Mouse (Mus musculus) embryonic facial prominence, embryonic 13.5 days (tissue): Measurements from ENCODE around the gene Omp. TPM values are rescaled to one million over a fixed set of nuclear protein-coding genes. Genes with fewer than 3 reads are reported as not detected.

Experiments
- ATAC-seq: fragments of 200-750 bp; cut with Nextera tagmentation; 2 replicates; pipeline ENCODE4 v1.8.0; 2017; ENCODE audit warnings: low read depth; ENCODE audit not compliant: insufficient number of reproducible peaks, insufficient read depth, low FRiP score, low TSS enrichment
- H3K27ac ChIP-seq: fragments of 300-500 bp; sonication (generic); 2 replicates; pipeline ENCODE4 v1.5.1; 2015; ENCODE audit warnings: moderate library complexity, mild to moderate bottlenecking, inconsistent platforms
- H3K27me3 ChIP-seq: fragments of 300-500 bp; sonication (generic); 2 replicates; pipeline ENCODE4 v1.6.1; 2015; ENCODE audit warnings: mild to moderate bottlenecking, inconsistent platforms
- H3K36me3 ChIP-seq: fragments of 300-500 bp; sonication (generic); 2 replicates; pipeline ENCODE4 v1.6.1; 2015; ENCODE audit warnings: mild to moderate bottlenecking, inconsistent platforms
- H3K4me1 ChIP-seq: fragments of 300-500 bp; sonication (generic); 2 replicates; pipeline ENCODE4 v1.6.1; 2015; ENCODE audit warnings: inconsistent platforms
- H3K4me2 ChIP-seq: fragments of 300-500 bp; sonication (generic); 2 replicates; pipeline ENCODE4 v1.6.1; 2015; ENCODE audit warnings: moderate library complexity, mild to moderate bottlenecking, inconsistent platforms
- H3K4me3 ChIP-seq: fragments of 300-500 bp; sonication (generic); 2 replicates; pipeline ENCODE4 v1.5.1; 2015; ENCODE audit warnings: mild to moderate bottlenecking, inconsistent platforms
- H3K9ac ChIP-seq: fragments of 300-500 bp; sonication (generic); 2 replicates; pipeline ENCODE4 v1.6.1; 2015; ENCODE audit warnings: mild to moderate bottlenecking, inconsistent platforms
- H3K9me3 ChIP-seq: fragments of 300-500 bp; sonication (generic); 2 replicates; pipeline ENCODE4 v1.6.1; 2016; ENCODE audit warnings: inconsistent platforms
- WGBS: fragments of 180-500 bp; shearing (Covaris S2); methylation state at CpG from one replicate; pipeline ENCODE4 v1.1.7; 2015; ENCODE audit warnings: mixed read lengths; 5-methylcytosine and 5-hydroxymethylcytosine counted together
- polyA plus RNA-seq: library from polyadenylated mRNA; unstranded; fragments of >200 nt; fragmentation: Nextera tagmentation; extraction: Ambion mirVana; gene quantifications from 2 replicates; pipeline ENCODE4 v1.2.1, GENCODE M21; 2015

The Omp gene
- polyA plus RNA-seq, 1 experiment from 2014 or later, result 1.0 TPM

GRCm38 (mm10) chr7:98137583-98137982 lies 7.7 kb downstream of the Omp start:
- 46% methylated on average over 3 of the region's 3 CpGs for WGBS
- Histone ChIP-seq H3K9me3 (no peaks in the 10 kb centered on the region), H3K36me3 (no peaks in the 10 kb centered on the region), H3K9ac (no peak overlapping the region), H3K4me3 (no peak overlapping the region), H3K27me3 (no peaks in the 10 kb centered on the region), H3K4me1 (peaks cover 8% of the 10 kb centered on the region; the same call in 1 of the 2 replicates), H3K4me2 (no peak overlapping the region), H3K27ac (no peak overlapping the region)
- no peak for ATAC-seq

- Histone ChIP-seq H3K4me2 (no peak overlapping the region), H3K27ac (no peak overlapping the region), H3K27me3 (no peaks in the 10 kb centered on the region), H3K36me3 (no peaks in the 10 kb centered on the region), H3K9ac (no peak overlapping the region), H3K4me3 (no peak overlapping the region), H3K9me3 (no peaks in the 10 kb centered on the region), H3K4me1 (no peaks in the 10 kb centered on the region)
- ATAC-seq, result no peak
- 89% methylated on average over 8 of the region's 8 CpGs for WGBS
These were observed 13.6 kb downstream of the Omp start for GRCm38 (mm10) chr7:98131751-98132150.

- ATAC-seq, result no peak
- no peak overlapping the region for H3K27ac ChIP-seq
- no peak overlapping the region for H3K4me3 ChIP-seq
- H3K9ac ChIP-seq, result no peak overlapping the region
- peaks cover 5% of the 10 kb centered on the region; the same call in 1 of the 2 replicates for H3K27me3 ChIP-seq
- 43% methylated on average over 5 of the region's 5 CpGs for WGBS
- H3K36me3 ChIP-seq, result no peaks in the 10 kb centered on the region
- H3K4me1 ChIP-seq, result peaks cover 3% of the 10 kb centered on the region; the same call in 1 of the 2 replicates
- H3K4me2 ChIP-seq, result no peak overlapping the region
- H3K9me3 ChIP-seq, result no peaks in the 10 kb centered on the region
These were observed 19.8 kb downstream of the Omp start for GRCm38 (mm10) chr7:98125473-98125872.

- H3K27ac ChIP-seq, result no peak overlapping the region
- no peaks in the 10 kb centered on the region for H3K9me3 ChIP-seq
- no peaks in the 10 kb centered on the region for H3K36me3 ChIP-seq
- no peak overlapping the region for H3K9ac ChIP-seq
- no peak overlapping the region for H3K4me3 ChIP-seq
- ATAC-seq, result no peak
- H3K27me3 ChIP-seq, result peaks cover 5% of the 10 kb centered on the region; the same call in 1 of the 2 replicates
- 54% methylated on average over 5 of the region's 5 CpGs for WGBS
- no peak overlapping the region for H3K4me2 ChIP-seq
- peaks cover 5% of the 10 kb centered on the region; the same call in 1 of the 2 replicates for H3K4me1 ChIP-seq
These were observed 20.6 kb downstream of the Omp start for GRCm38 (mm10) chr7:98124701-98125100.

GRCm38 (mm10) chr7:98121673-98122072 lies 23.6 kb downstream of the Omp start:
- Histone ChIP-seq H3K27ac (no peak overlapping the region), H3K4me1 (peaks cover 14% of the 10 kb centered on the region), H3K4me3 (no peak overlapping the region), H3K9me3 (no peaks in the 10 kb centered on the region), H3K9ac (no peak overlapping the region), H3K36me3 (no peaks in the 10 kb centered on the region), H3K4me2 (no peak overlapping the region), H3K27me3 (peaks cover 5% of the 10 kb centered on the region; the same call in 1 of the 2 replicates)
- ATAC-seq, result no peak
- 84% methylated on average over 8 of the region's 8 CpGs for WGBS

GRCm38 (mm10) chr7:98121241-98121640 lies 24.1 kb downstream of the Omp start:
- H3K4me2 ChIP-seq, result no peak overlapping the region
- no peaks in the 10 kb centered on the region for H3K9me3 ChIP-seq
- no peaks in the 10 kb centered on the region for H3K36me3 ChIP-seq
- H3K27me3 ChIP-seq, result peaks cover 5% of the 10 kb centered on the region; the same call in 1 of the 2 replicates
- H3K27ac ChIP-seq, result no peak overlapping the region
- H3K4me1 ChIP-seq, result peaks cover 19% of the 10 kb centered on the region
- ATAC-seq, result no peak
- WGBS, result 89% methylated on average over 3 of the region's 3 CpGs
- no peak overlapping the region for H3K9ac ChIP-seq
- no peak overlapping the region for H3K4me3 ChIP-seq

DNA sequence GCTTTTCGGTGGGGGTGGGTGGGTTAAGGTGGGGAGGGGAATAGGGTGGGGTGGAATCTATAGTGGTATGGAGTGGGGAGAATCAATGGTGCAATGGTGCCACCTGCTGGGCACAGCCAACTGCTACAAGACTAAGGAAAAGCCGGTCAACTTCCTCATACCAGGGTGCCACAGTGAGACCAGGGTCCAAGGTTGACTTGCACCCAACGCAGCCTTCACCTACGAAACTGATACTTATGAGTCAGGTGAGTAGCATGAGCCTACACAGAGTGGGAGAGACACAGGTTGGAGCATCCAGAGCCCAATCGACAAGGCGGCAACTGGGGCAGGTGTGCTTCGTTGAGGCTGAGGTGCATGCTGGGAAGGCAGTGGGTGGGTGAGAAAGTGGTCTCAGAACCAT lies 25.0 kb downstream of the Omp start:
- 8% methylated on average over 7 of the region's 7 CpGs for WGBS
- Histone ChIP-seq H3K4me1 (peaks cover 23% of the 10 kb centered on the region), H3K27ac (no peak overlapping the region), H3K27me3 (peaks cover 5% of the 10 kb centered on the region; the same call in 1 of the 2 replicates), H3K9me3 (no peaks in the 10 kb centered on the region), H3K4me3 (peak overlapping the region; percentile 27), H3K9ac (peak overlapping the region; percentile 57), H3K4me2 (peak overlapping the region; percentile 60), H3K36me3 (no peaks in the 10 kb centered on the region)
- ATAC-seq, result no peak

GRCm38 (mm10) chr7:98119961-98120232 lies 25.4 kb downstream of the Omp start:
- 78% methylated on average over 2 of the region's 2 CpGs for WGBS
- Histone ChIP-seq H3K4me2 (peak overlapping the region; percentile 60), H3K9ac (no peak overlapping the region), H3K9me3 (no peaks in the 10 kb centered on the region), H3K27ac (no peak overlapping the region), H3K36me3 (no peaks in the 10 kb centered on the region), H3K27me3 (peaks cover 5% of the 10 kb centered on the region; the same call in 1 of the 2 replicates), H3K4me1 (peaks cover 24% of the 10 kb centered on the region), H3K4me3 (no peak overlapping the region)
- ATAC-seq, result no peak

GRCm38 (mm10) chr7:98119179-98119960 lies 25.9 kb downstream of the Omp start, which contains the start of gene Myo7a:
Gene Myo7a, minus strand, starts transcription at chr7:98119524.
- 35% methylated on average over 9 of the region's 9 CpGs for WGBS
- H3K36me3 ChIP-seq, result no peaks in the 10 kb centered on the region
- H3K27me3 ChIP-seq, result peaks cover 5% of the 10 kb centered on the region; the same call in 1 of the 2 replicates
- peak within 1 kb of the TSS; percentile 27 for H3K4me3 ChIP-seq
- peak within 1 kb of the TSS; percentile 57 for H3K9ac ChIP-seq
- H3K27ac ChIP-seq, result no peak within 1 kb of the TSS
- no peak for ATAC-seq
- peaks cover 24% of the 10 kb centered on the region for H3K4me1 ChIP-seq
- no peaks in the 10 kb centered on the region for H3K9me3 ChIP-seq
- peak within 1 kb of the TSS; percentile 60 for H3K4me2 ChIP-seq

- Histone ChIP-seq H3K4me1 (peaks cover 24% of the 10 kb centered on the region), H3K27me3 (peaks cover 13% of the 10 kb centered on the region), H3K27ac (peak overlapping the region; percentile 22; the same call in 1 of the 2 replicates), H3K4me3 (no peak overlapping the region), H3K36me3 (no peaks in the 10 kb centered on the region), H3K9ac (0 out of 2 replicates have a peak overlapping the region, but pooled peaks have one; percentile 36), H3K9me3 (no peaks in the 10 kb centered on the region), H3K4me2 (no peak overlapping the region)
- WGBS, result 48% methylated on average over 11 of the region's 11 CpGs
- ATAC-seq, result no peak
These were observed 28.2 kb downstream of the Omp start for GRCm38 (mm10) chr7:98117012-98117660.

DNA sequence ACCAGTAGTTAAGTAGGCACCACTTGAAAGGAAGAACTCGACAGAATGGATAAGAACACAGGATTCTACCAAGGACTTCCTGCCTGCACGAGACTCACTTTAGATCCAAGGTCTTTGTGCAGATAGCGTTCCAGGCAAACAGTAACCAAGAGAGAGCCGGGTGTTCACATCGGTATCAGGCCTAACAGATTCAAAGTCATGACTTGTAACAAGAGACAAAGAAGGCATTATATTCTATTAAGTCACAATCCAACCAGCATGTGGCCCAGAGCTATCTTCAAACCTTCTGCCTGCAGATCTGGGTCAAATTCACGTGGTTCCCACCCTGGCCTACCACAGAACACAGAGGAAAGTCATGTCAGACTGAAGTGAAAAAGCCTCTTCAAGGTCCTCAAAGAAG lies 30.6 kb downstream of the Omp start:
- WGBS, result 59% methylated on average over 6 of the region's 6 CpGs
- no peak for ATAC-seq

DNA sequence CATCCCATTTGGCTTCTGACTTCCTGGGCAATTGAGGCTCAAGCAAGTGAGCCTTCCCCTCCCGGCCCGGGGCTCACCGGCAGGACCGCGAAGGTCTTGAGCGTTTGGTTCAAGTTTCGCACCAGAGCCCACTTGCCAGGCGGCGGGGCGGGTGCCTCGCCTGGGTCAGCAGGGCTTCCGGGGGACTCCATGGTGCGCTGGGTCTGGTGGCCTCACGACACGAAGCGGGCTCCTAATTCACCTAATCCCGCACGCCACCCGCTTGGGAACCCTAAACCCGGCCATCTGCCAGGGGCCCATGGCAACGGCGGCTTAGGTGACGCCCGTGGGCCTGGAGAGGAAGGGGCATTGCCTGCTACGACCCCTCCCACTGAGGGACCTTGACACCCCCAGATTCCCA lies 34.1 kb downstream of the Omp start:
- H3K9me3 ChIP-seq, result no peaks in the 10 kb centered on the region
- H3K4me3 ChIP-seq, result peak overlapping the region; percentile 37
- peaks cover 20% of the 10 kb centered on the region for H3K4me1 ChIP-seq
- no peak overlapping the region for H3K27ac ChIP-seq
- WGBS, result 4% methylated on average over 25 of the region's 25 CpGs
- H3K27me3 ChIP-seq, result peaks cover 26% of the 10 kb centered on the region
- peak overlapping the region; percentile 70 for H3K4me2 ChIP-seq
- H3K9ac ChIP-seq, result peak overlapping the region; percentile 69
- no peaks in the 10 kb centered on the region for H3K36me3 ChIP-seq
- no peak for ATAC-seq

More for the DNA sequence above, 30.6 kb downstream of the Omp start:
- no peak overlapping the region for H3K4me2 ChIP-seq
- no peak overlapping the region; the same call in 1 of the 2 replicates for H3K27ac ChIP-seq
- peaks cover 30% of the 10 kb centered on the region for H3K4me1 ChIP-seq
- no peaks in the 10 kb centered on the region for H3K36me3 ChIP-seq
- no peak overlapping the region for H3K9ac ChIP-seq
- no peak overlapping the region for H3K4me3 ChIP-seq
- H3K9me3 ChIP-seq, result no peaks in the 10 kb centered on the region
- peaks cover 26% of the 10 kb centered on the region for H3K27me3 ChIP-seq
